Comparison of ENCODE assay signal across 9 mouse cellular contexts in genomic region chr4:154019571-154019970, GRCm38 (mm10). TPM values are rescaled to one million over a fixed set of nuclear protein-coding genes. Genes with fewer than 3 reads are reported as not detected.
DNase-seq lines count a peak whose midpoint lies in the region; ATAC-seq and TF ChIP-seq lines count a peak whose summit lies in the region.
"Had no signal": no experiment of that assay in that cellular context is flagged by ENCODE, and none has a peak within 500 bp of the region (broad histone marks: within the 10 kb centered on the region; RNA-seq: fewer than 3 reads in every experiment).

No protein-coding gene starts in this region.

- H3K79me2 ChIP-seq in liver, adult 2 months (ENCODE audit: control insufficient read depth, insufficient read depth, low read length): peaks cover 4% of the 10 kb centered on the region; the same call in 1 of the 2 replicates

- no peak overlapping the region for H3K4me3 ChIP-seq in cerebellum, adult 2 months (replicated peaks; ENCODE audit: insufficient read depth, low read depth, low read length)
- H3K4me3 ChIP-seq in midbrain, postnatal 0 days (ENCODE audit: low read depth, low read length): no peak overlapping the region
- H3K4me3 ChIP-seq in midbrain, embryonic 15.5 days: no peak overlapping the region
- H3K4me3 ChIP-seq in cortical plate, adult 2 months (ENCODE audit: insufficient read depth, low read length): no peak overlapping the region
- H3K4me3 ChIP-seq in liver, adult 2 months (ENCODE audit: insufficient read depth, low read depth, low read length): no peak overlapping the region

- no peak overlapping the region for H3K9ac ChIP-seq in midbrain, postnatal 0 days (replicated peaks; ENCODE audit: low read length, poor library complexity, severe bottlenecking)
- no peak overlapping the region for H3K9ac ChIP-seq in midbrain, embryonic 15.5 days
- H3K9ac ChIP-seq in liver, adult 2 months (ENCODE audit: low read depth, low read length): no peak overlapping the region

- peak; percentile 51; the same call in 1 of the 2 replicates for TF ChIP-seq CTCF in cerebellum, adult 2 months (IDR thresholded peaks at IDR 0.05; ENCODE audit: borderline replicate concordance, insufficient read depth, low read depth, low read length)
- peak; percentile 58 for TF ChIP-seq CTCF in midbrain, postnatal 0 days (IDR thresholded peaks at IDR 0.05)
- peak; percentile 56 for TF ChIP-seq CTCF in cortical plate, adult 2 months (IDR thresholded peaks at IDR 0.05; ENCODE audit: extremely low read depth, insufficient read depth, low read length)
- TF ChIP-seq CTCF in liver, adult 2 months (IDR thresholded peaks at IDR 0.05; ENCODE audit: low read depth, low read length): peak; percentile 91

- 61% methylated on average over 7 of the region's 7 CpGs for WGBS in cerebellum, adult 2 months
- WGBS in midbrain, postnatal 0 days: 80% methylated on average over 7 of the region's 7 CpGs
- WGBS in midbrain, embryonic 15.5 days: 72% methylated on average over 7 of the region's 7 CpGs
- WGBS in liver, adult 2 months: 66% methylated on average over 7 of the region's 7 CpGs

- no peaks in the 10 kb centered on the region for H3K27me3 ChIP-seq in cerebellum, adult 2 months (ENCODE audit: control insufficient read depth, insufficient read depth, low read length)
- no peaks in the 10 kb centered on the region for H3K27me3 ChIP-seq in midbrain, postnatal 0 days (ENCODE audit: insufficient read depth, low read length)
- no peaks in the 10 kb centered on the region for H3K27me3 ChIP-seq in midbrain, embryonic 15.5 days (replicated peaks)
- no peaks in the 10 kb centered on the region for H3K27me3 ChIP-seq in liver, adult 2 months (ENCODE audit: control insufficient read depth, insufficient read depth, low read length)

- H3K9me3 ChIP-seq in midbrain, postnatal 0 days (ENCODE audit: low read length): no peaks in the 10 kb centered on the region
- no peaks in the 10 kb centered on the region for H3K9me3 ChIP-seq in midbrain, embryonic 15.5 days

- DNase-seq in cerebellum, adult 2 months: no peak
- DNase-seq in midbrain, postnatal 0 days (ENCODE audit: low spot score): no peak
- peak; percentile 38 for DNase-seq in liver, adult 2 months (ENCODE audit: extremely low read depth, low read depth, low spot score)
- peak; percentile 24 to 36 for DNase-seq in spleen, postnatal 36 days (ENCODE audit: low spot score in 2 of 2)
- DNase-seq in cerebellum, adult 11 months: no peak

- ATAC-seq in cerebellum, adult (ENCODE audit: insufficient number of reproducible peaks, low FRiP score, low TSS enrichment): no peak
- ATAC-seq in midbrain, postnatal 0 days (ENCODE audit: low FRiP score): no peak
- ATAC-seq in midbrain, embryonic 15.5 days (replicated peaks): no peak

- no peak for TF ChIP-seq POLR2A in cerebellum, adult 2 months (IDR thresholded peaks at IDR 0.05; ENCODE audit: borderline replicate concordance, insufficient read depth, low read length)
- TF ChIP-seq POLR2A in cortical plate, adult 2 months (IDR thresholded peaks at IDR 0.05; ENCODE audit: extremely low read depth, insufficient read depth, low read length): no peak
- TF ChIP-seq POLR2A in liver, adult 2 months (IDR thresholded peaks at IDR 0.05; ENCODE audit: extremely low read depth, insufficient read depth, low read length): no peak

- peaks cover 7% of the 10 kb centered on the region; the same call in 1 of the 2 replicates for H3K4me1 ChIP-seq in cerebellum, adult 2 months (ENCODE audit: control insufficient read depth, insufficient read depth, low read length)
- no peaks in the 10 kb centered on the region for H3K4me1 ChIP-seq in midbrain, postnatal 0 days (ENCODE audit: insufficient read depth, low read length)
- H3K4me1 ChIP-seq in midbrain, embryonic 15.5 days: no peaks in the 10 kb centered on the region
- H3K4me1 ChIP-seq in cortical plate, adult 2 months (ENCODE audit: control insufficient read depth, insufficient read depth, low read length): peaks cover 9% of the 10 kb centered on the region
- no peaks in the 10 kb centered on the region for H3K4me1 ChIP-seq in liver, adult 2 months (ENCODE audit: control insufficient read depth, insufficient read depth, low read length)

- H3K27ac ChIP-seq in cerebellum, adult 2 months (ENCODE audit: insufficient read depth, low read length): no peak overlapping the region
- no peak overlapping the region for H3K27ac ChIP-seq in midbrain, postnatal 0 days (ENCODE audit: low read depth, low read length)
- no peak overlapping the region for H3K27ac ChIP-seq in midbrain, embryonic 15.5 days
- peak overlapping the region; percentile 18; the same call in 1 of the 2 replicates for H3K27ac ChIP-seq in cortical plate, adult 2 months (ENCODE audit: insufficient read depth, low read length)
- no peak overlapping the region for H3K27ac ChIP-seq in liver, adult 2 months (replicated peaks; ENCODE audit: insufficient read depth, low read depth, low read length)
- H3K27ac ChIP-seq: macrophage had no signal

- peaks cover 60% of the 10 kb centered on the region for H3K36me3 ChIP-seq in midbrain, postnatal 0 days (ENCODE audit: insufficient read depth, low read length)
- peaks cover 60% of the 10 kb centered on the region for H3K36me3 ChIP-seq in midbrain, embryonic 15.5 days (replicated peaks)
- H3K36me3 ChIP-seq in liver, adult 2 months (ENCODE audit: control insufficient read depth, insufficient read depth, low read length): peaks cover 3% of the 10 kb centered on the region; the same call in 1 of the 2 replicates

- no peak overlapping the region for H3K4me2 ChIP-seq in midbrain, postnatal 0 days (ENCODE audit: low read depth, low read length, poor library complexity, severe bottlenecking)
- no peak overlapping the region for H3K4me2 ChIP-seq in midbrain, embryonic 15.5 days

RNA-seq across cellular contexts. Expression of gene Smim1, which starts 6.5 kb away (rescaled TPM):
- polyA plus RNA-seq in cerebellum, adult 2 months (2012; rRNA removed): 35.5 and 39.6 TPM in 2 replicates
- total RNA-seq in midbrain, postnatal 0 days (2014; rRNA removed): 13.4 and 20.6 TPM in 2 replicates
- 12.9 and 14.6 TPM in 2 replicates for polyA plus RNA-seq in midbrain, postnatal 0 days (2015; fragmentation: Nextera tagmentation; extraction: Ambion mirVana)
- 8.2 and 11.5 TPM in 2 replicates for polyA plus RNA-seq in midbrain, embryonic 15.5 days (2015; fragmentation: Nextera tagmentation; extraction: Ambion mirVana)
- polyA plus RNA-seq in cortical plate, adult 2 months (2012; rRNA removed): 21.3 and 23.5 TPM in 2 replicates
- total RNA-seq in liver, adult 2 months (2014; rRNA removed): 6.7 and 8.1 TPM in 2 replicates
- polyA plus RNA-seq in liver, adult 2 months (2012; rRNA removed): 12.6 and 16.9 TPM in 2 replicates

RNA-seq across cellular contexts. Expression of gene Lrrc47, which starts 8.0 kb away (rescaled TPM):
- 44.8 and 45.0 TPM in 2 replicates for polyA plus RNA-seq in cerebellum, adult 2 months (2012; rRNA removed)
- 24.9 and 28.1 TPM in 2 replicates for total RNA-seq in midbrain, postnatal 0 days (2014; rRNA removed)
- polyA plus RNA-seq in midbrain, postnatal 0 days (2015; fragmentation: Nextera tagmentation; extraction: Ambion mirVana): 15.8 and 22.6 TPM in 2 replicates
- polyA plus RNA-seq in midbrain, embryonic 15.5 days (2015; fragmentation: Nextera tagmentation; extraction: Ambion mirVana): 23.1 and 25.6 TPM in 2 replicates
- polyA plus RNA-seq in cortical plate, adult 2 months (2012; rRNA removed): 49.4 and 50.3 TPM in 2 replicates
- total RNA-seq in liver, adult 2 months (2014; rRNA removed): 6.5 and 8.3 TPM in 2 replicates
- 24.0 and 27.2 TPM in 2 replicates for polyA plus RNA-seq in liver, adult 2 months (2012; rRNA removed)

RNA-seq across cellular contexts. Expression of gene Ccdc27, which starts 22.9 kb away (rescaled TPM):
- polyA plus RNA-seq in cerebellum, adult 2 months (2012; rRNA removed): not detected in 2 replicates
- not detected in 2 replicates for total RNA-seq in midbrain, postnatal 0 days (2014; rRNA removed)
- not detected in 2 replicates for polyA plus RNA-seq in midbrain, postnatal 0 days (2015; fragmentation: Nextera tagmentation; extraction: Ambion mirVana)
- not detected in 2 replicates for polyA plus RNA-seq in midbrain, embryonic 15.5 days (2015; fragmentation: Nextera tagmentation; extraction: Ambion mirVana)
- 0.04 TPM in 1 of 2 replicates, not detected in the other for polyA plus RNA-seq in cortical plate, adult 2 months (2012; rRNA removed)
- total RNA-seq in liver, adult 2 months (2014; rRNA removed): not detected in 2 replicates
- polyA plus RNA-seq in liver, adult 2 months (2012; rRNA removed): not detected in 2 replicates
- polyA plus RNA-seq: macrophage had no signal

RNA-seq across cellular contexts. Expression of gene Cep104, which starts 44.6 kb away (rescaled TPM):
- 23.6 and 23.9 TPM in 2 replicates for polyA plus RNA-seq in cerebellum, adult 2 months (2012; rRNA removed)
- 9.6 and 11.6 TPM in 2 replicates for total RNA-seq in midbrain, postnatal 0 days (2014; rRNA removed)
- polyA plus RNA-seq in midbrain, postnatal 0 days (2015; fragmentation: Nextera tagmentation; extraction: Ambion mirVana): 11.7 and 12.0 TPM in 2 replicates
- polyA plus RNA-seq in midbrain, embryonic 15.5 days (2015; fragmentation: Nextera tagmentation; extraction: Ambion mirVana): 21.0 and 21.9 TPM in 2 replicates
- 19.8 and 21.9 TPM in 2 replicates for polyA plus RNA-seq in cortical plate, adult 2 months (2012; rRNA removed)
- 3.0 and 5.8 TPM in 2 replicates for total RNA-seq in liver, adult 2 months (2014; rRNA removed)
- polyA plus RNA-seq in liver, adult 2 months (2012; rRNA removed): 2.8 and 3.9 TPM in 2 replicates

RNA-seq across cellular contexts. Expression of gene Dffb, which starts 44.6 kb away (rescaled TPM):
- 21.6 and 27.3 TPM in 2 replicates for polyA plus RNA-seq in cerebellum, adult 2 months (2012; rRNA removed)
- total RNA-seq in midbrain, postnatal 0 days (2014; rRNA removed): 19.8 and 20.8 TPM in 2 replicates
- polyA plus RNA-seq in midbrain, postnatal 0 days (2015; fragmentation: Nextera tagmentation; extraction: Ambion mirVana): 9.7 and 10.1 TPM in 2 replicates
- polyA plus RNA-seq in midbrain, embryonic 15.5 days (2015; fragmentation: Nextera tagmentation; extraction: Ambion mirVana): 11.5 and 12.6 TPM in 2 replicates
- polyA plus RNA-seq in cortical plate, adult 2 months (2012; rRNA removed): 21.9 and 22.6 TPM in 2 replicates
- total RNA-seq in liver, adult 2 months (2014; rRNA removed): 1.8 and 3.0 TPM in 2 replicates
- polyA plus RNA-seq in liver, adult 2 months (2012; rRNA removed): 5.9 and 6.3 TPM in 2 replicates

Comparison
In these comparisons a context has a peak if more than half of its experiments do, and no peak if none do; other contexts are left out.
1. DNase-seq: peak in liver, adult 2 months (single experiment) and spleen, postnatal 36 days (2 of 2); none in cerebellum, adult 2 months (0 of 2), midbrain, postnatal 0 days (single experiment) and cerebellum, adult 11 months (single experiment).
2. Peak in every context shown above with its lines, with median percentiles within 50 percentile points of each other: CTCF ChIP-seq.